Mouse (Mus musculus) left cerebral cortex, adult 2 months (tissue): ENCODE results near the gene Oxct2a. TPM values are rescaled to one million over a fixed set of nuclear protein-coding genes. Genes with fewer than 3 reads are reported as not detected.
"Not testable (repeated sequence)": the region's sequence is repeated elsewhere in the genome, so short reads cannot be mapped to it uniquely, and the experiment has no call there.

Experiments
- DNase-seq, 2 experiments: peaks; one replicate each; pipeline ENCODE4 v3.0.0; 2021 to 2022; ENCODE audit warnings: low spot score in 2 of 2, mixed read lengths in 1 of 2; ENCODE audit errors: extremely low spot score in 1 of 2
- H3K27ac ChIP-seq: fragments of 200-600 bp; 2 replicates; pipeline ENCODE4 v1.8.1; 2022
- H3K4me3 ChIP-seq: fragments of 200-600 bp; 2 replicates; pipeline ENCODE4 v1.8.1; 2022
- CTCF ChIP-seq: fragments of 200-600 bp; IDR thresholded peaks from 2 replicates; pipeline ENCODE4 v1.8.1; 2022; ENCODE audit warnings: antibody characterized with exemption, mild to moderate bottlenecking, moderate library complexity
- intact Hi-C: fragments of 180-260 bp; cut with DNase I; formaldehyde crosslinking; loops from one replicate; pipeline ENCODE4 v1.15.1; 2025
- total RNA-seq, 2 experiments: library from RNA; stranded (reverse); gene quantifications; 2 replicates each; pipeline ENCODE4 v1.2.3; 2021

Oxct2a gene
- total RNA-seq, 2 experiments from 2014 or later: not detected

- intact Hi-C loops: no loop called here
These were observed 31.0 kb downstream of the Oxct2a start for GRCm38 (mm10) chr4:123292390-123292789.

GRCm38 (mm10) chr4:123289038-123289437, 34.4 kb downstream of the Oxct2a start:
- Histone ChIP-seq H3K4me3 (no peak overlapping the region), H3K27ac (no peak overlapping the region)
- intact Hi-C loops: no loop called here
- no peak for TF ChIP-seq CTCF
- DNase-seq: no peak

More at GRCm38 (mm10) chr4:123292390-123292789, 31.0 kb downstream of the Oxct2a start:
- Histone ChIP-seq H3K27ac (no peak overlapping the region), H3K4me3 (no peak overlapping the region)
- no peak for DNase-seq
- TF ChIP-seq CTCF: no peak

DNA sequence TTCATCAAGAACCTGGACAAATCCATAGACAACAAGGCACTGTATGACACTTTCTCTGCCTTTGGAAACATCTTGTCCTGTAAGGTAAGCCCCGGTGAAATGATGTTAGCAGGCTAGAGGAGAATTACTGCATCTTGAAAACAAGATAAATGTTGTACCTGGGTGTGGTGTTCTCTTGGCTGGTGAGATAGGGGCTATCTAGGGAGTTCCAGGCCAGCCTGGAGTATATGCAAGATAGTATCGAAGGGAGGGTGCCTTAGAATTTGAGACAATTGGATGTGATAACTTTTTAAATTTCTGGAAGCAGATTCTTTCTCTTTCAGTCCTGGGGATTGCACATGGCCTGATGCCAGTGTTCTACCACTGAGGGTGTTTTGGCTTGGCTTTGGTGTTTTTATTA, 36.6 kb downstream of the Oxct2a start:
- Histone ChIP-seq H3K27ac (no peak overlapping the region), H3K4me3 (no peak overlapping the region)
- intact Hi-C loops: no loop called here
- DNase-seq: no peak
- no peak for TF ChIP-seq CTCF

DNA sequence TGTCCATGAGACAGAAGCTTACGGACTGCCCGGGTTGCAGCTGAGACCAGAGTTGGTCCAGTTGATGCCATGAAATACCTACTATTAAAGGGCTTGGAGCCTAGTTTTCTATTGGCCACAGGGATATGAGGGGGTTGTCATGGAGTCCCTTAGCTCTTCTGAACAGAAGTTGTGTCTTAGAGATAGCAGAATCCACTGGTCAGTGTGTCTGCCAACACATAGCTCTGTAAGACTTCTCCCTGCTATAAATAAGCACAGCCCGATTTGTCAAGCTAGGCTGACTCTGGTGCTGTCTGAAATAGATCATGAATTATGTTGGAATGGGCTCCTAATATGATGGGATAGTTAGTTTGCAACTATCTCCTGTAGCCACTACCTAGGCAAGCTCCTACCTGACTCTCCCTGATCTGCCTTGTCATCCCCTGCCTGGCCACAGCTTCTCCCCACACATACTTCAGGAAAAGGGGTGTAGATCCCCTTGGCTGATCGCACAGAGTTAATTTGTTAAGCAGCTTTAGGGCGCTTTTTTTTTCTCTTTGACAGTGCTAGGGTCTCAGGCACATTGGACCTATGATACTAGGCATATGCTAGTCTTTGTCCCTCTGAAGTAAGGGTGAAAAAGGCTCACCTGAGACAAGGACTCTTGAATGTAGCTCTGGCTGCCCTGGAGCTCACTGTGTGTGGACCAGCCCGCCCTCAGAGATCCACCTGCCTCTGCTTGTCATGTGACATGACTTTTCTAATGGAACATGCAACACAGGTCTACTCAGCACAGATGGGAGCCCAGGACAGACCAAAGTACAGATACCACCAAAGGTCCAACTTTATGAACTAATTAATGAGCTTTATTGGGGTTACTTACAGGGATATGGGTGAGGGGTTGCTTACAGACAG, 38.5 kb downstream of the Oxct2a start:
- Histone ChIP-seq H3K27ac (no peak overlapping the region), H3K4me3 (no peak overlapping the region; the same call in 1 of the 2 replicates)
- intact Hi-C loops: no loop called here
- no peak for TF ChIP-seq CTCF
- no peak for DNase-seq

- H3K27ac ChIP-seq, DNase-seq, intact Hi-C loops: not testable (repeated sequence)
- H3K4me3 ChIP-seq: peak overlapping the region; percentile 64
These were observed 39.8 kb downstream of the Oxct2a start for GRCm38 (mm10) chr4:123283675-123284064.

GRCm38 (mm10) chr4:123282915-123283674, 40.3 kb downstream of the Oxct2a start:
- intact Hi-C loops, DNase-seq: not testable (repeated sequence)
- H3K27ac ChIP-seq: peak overlapping the region; percentile 44
- H3K4me3 ChIP-seq: peak overlapping the region; percentile 64

GRCm38 (mm10) chr4:123282500-123282899, 40.9 kb downstream of the Oxct2a start:
- TF ChIP-seq CTCF: peak; percentile 96
- peak overlapping the region; percentile 81 for H3K27ac ChIP-seq
- H3K4me3 ChIP-seq: peak overlapping the region; percentile 64
- intact Hi-C loops: no loop called here
- peak; percentile 87 to 89 for DNase-seq

GRCm38 (mm10) chr4:123280117-123280516, 43.3 kb downstream of the Oxct2a start:
- TF ChIP-seq CTCF: no peak
- no peak for DNase-seq
- Histone ChIP-seq H3K27ac (no peak overlapping the region), H3K4me3 (no peak overlapping the region)
- intact Hi-C loops: no loop called here

Other genes with a start within 250 kb of the Oxct2a start
- gene Bmp8b, start 218.5 kb downstream of the Oxct2a start, total RNA-seq: under 1 TPM in 1 of 2 experiments, not detected in 1; 0.26 TPM
- gene Oxct2b, start 207.4 kb downstream of the Oxct2a start, total RNA-seq: under 1 TPM; 0.25 to 0.30 TPM
- 10 to 100 TPM; 19.3 to 24.4 TPM for gene Ppie, start 183.7 kb downstream of the Oxct2a start, total RNA-seq
- gene Hpcal4, start 140.4 kb downstream of the Oxct2a start, total RNA-seq: 100 to 1,000 TPM; 530 to 532 TPM
- gene Nt5c1a, start 122.1 kb downstream of the Oxct2a start, total RNA-seq: 10 to 100 TPM in 1 of 2 experiments, 1 to 10 TPM in 1; 9.3 to 11.4 TPM
- 1 to 10 TPM; 2.7 to 3.9 TPM for gene Heyl, start 90.1 kb downstream of the Oxct2a start, total RNA-seq
- gene Pabpc4, start 61.3 kb downstream of the Oxct2a start, total RNA-seq: 10 to 100 TPM; 44.9 to 45.4 TPM
- under 1 TPM; 0.30 to 0.48 TPM for gene Bmp8a, start 19.6 kb upstream of the Oxct2a start, total RNA-seq